Mouse (Mus musculus) left cerebral cortex, postnatal 10 days (tissue): ENCODE data around the gene Rhox8. TPM values are rescaled to one million over a fixed set of nuclear protein-coding genes. Genes with fewer than 3 reads are reported as not detected.
"Not testable (repeated sequence)": the region's sequence is repeated elsewhere in the genome, so short reads cannot be mapped to it uniquely, and the experiment has no call there.

Source experiments
- DNase-seq, 2 experiments: peaks; one replicate each; pipeline ENCODE4 v3.0.0; 2021 to 2022; ENCODE audit warnings: low spot score in 2 of 2, mixed read lengths in 1 of 2; ENCODE audit errors: extremely low spot score in 1 of 2
- intact Hi-C: fragments of 180-260 bp; cut with DNase I; formaldehyde crosslinking; loops from one replicate; pipeline ENCODE4 v1.15.1; 2025
- total RNA-seq, 2 experiments: library from RNA; stranded (reverse); gene quantifications; 2 replicates each; pipeline ENCODE4 v1.2.3; 2021

Rhox8 gene
- total RNA-seq: not detected

- intact Hi-C loops: no loop called here
- DNase-seq: no peak
Observed at GRCm38 (mm10) chrX:37878844-37879243, at the start of gene Rhox8. Gene Rhox8, minus strand, starts transcription at chrX:37878944.

GRCm38 (mm10) chrX:37916311-37916710 lies 37.6 kb upstream of the Rhox8 start:
- intact Hi-C loops: no loop called here
- DNase-seq: no peak

- intact Hi-C loops: no loop called here
- no peak for DNase-seq
Observed at GRCm38 (mm10) chrX:37908581-37908980, 29.8 kb upstream of the Rhox8 start.

GRCm38 (mm10) chrX:37903727-37904126 lies 25.0 kb upstream of the Rhox8 start:
- no peak for DNase-seq
- intact Hi-C loops: no loop called here

DNA sequence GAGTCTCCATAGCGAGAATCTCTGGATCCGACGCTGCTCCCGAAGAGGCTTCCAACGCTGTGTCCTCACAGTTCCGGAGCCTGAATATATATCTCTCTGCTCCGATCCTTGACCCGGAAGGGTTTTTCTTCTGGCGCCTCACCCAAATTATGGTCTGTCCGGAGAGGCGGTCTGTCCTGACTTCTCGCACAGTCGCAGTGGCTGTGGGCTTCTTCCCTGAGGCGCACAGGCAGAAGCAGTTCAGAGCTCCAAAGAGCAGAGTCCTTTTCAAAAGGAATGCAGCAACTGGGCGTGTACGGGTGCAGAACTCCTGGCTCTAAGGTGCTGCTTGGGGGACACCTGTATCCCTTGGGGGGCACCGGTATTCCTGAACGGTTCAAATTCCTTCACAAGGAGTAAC lies 22.9 kb upstream of the Rhox8 start, which contains the start of gene Rhox9:
Gene Rhox9 (minus strand): TSS at position 101 of the 400 bp plus-strand sequence.
- intact Hi-C loops, DNase-seq: not testable (repeated sequence)

GRCm38 (mm10) chrX:37897132-37897531 lies 18.4 kb upstream of the Rhox8 start, which contains the start of gene Rhox7b:
Gene Rhox7b, minus strand, starts transcription at chrX:37897232.
- intact Hi-C loops, DNase-seq: not testable (repeated sequence)

GRCm38 (mm10) chrX:37871641-37872040 lies 7.1 kb downstream of the Rhox8 start:
- intact Hi-C loops: no loop called here
- DNase-seq: no peak

DNA sequence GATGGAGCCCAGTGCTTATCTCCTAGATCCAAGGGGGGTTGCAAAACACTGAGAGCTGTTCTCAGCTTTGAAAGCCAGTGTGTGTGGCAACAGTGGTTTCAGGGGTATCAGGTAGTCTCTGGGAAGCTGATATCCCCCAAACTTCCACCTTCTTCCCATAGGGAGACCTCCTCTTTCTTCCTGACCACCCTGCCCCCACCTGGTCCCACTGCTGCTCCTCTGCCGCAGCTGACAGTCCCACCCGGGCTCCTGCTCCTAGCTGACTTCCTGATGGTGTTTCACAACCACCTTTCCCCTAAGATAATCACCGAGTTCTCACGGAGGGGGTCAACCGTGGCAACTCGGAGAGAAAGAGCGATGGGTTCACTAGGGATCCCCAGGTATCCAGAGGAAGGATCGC lies 47.4 kb downstream of the Rhox8 start, which contains the start of gene Rhox7a:
Gene Rhox7a (plus strand): TSS at position 301 of the 400 bp plus-strand sequence.
- DNase-seq, intact Hi-C loops: not testable (repeated sequence)

GRCm38 (mm10) chrX:37826610-37827009 lies 52.1 kb downstream of the Rhox8 start, which contains the start of gene Rhox6:
Gene Rhox6, plus strand, starts transcription at chrX:37826910.
- intact Hi-C loops: not testable (repeated sequence)

More at GRCm38 (mm10) chrX:37826610-37827009, 52.1 kb downstream of the Rhox8 start, which contains the start of gene Rhox6:
- DNase-seq: not testable (repeated sequence)

Other genes with a start within 250 kb of the Rhox8 start
- not detected for gene Rhox2g, start 235.5 kb downstream of the Rhox8 start, total RNA-seq
- not detected for gene Rhox4g, start 227.6 kb downstream of the Rhox8 start, total RNA-seq
- gene Rhox3h, start 210.2 kb downstream of the Rhox8 start, total RNA-seq: not detected
- not detected for gene Rhox2h, start 205.7 kb downstream of the Rhox8 start, total RNA-seq
- not detected for gene Rhox5, start 74.1 kb downstream of the Rhox8 start, total RNA-seq
- gene Rhox6, start 52.0 kb downstream of the Rhox8 start, total RNA-seq: not detected
- not detected for gene Rhox7a, start 47.3 kb downstream of the Rhox8 start, total RNA-seq
- gene Rhox7b, start 18.3 kb upstream of the Rhox8 start, total RNA-seq: not detected
- not detected for gene Rhox9, start 22.8 kb upstream of the Rhox8 start, total RNA-seq
- not detected for gene Btg1-ps1, start 139.9 kb upstream of the Rhox8 start, total RNA-seq
- gene Btg1-ps2, start 164.2 kb upstream of the Rhox8 start, total RNA-seq: not detected
- not detected for gene Rhox10, start 187.5 kb upstream of the Rhox8 start, total RNA-seq
- not detected for gene Rhox11, start 206.2 kb upstream of the Rhox8 start, total RNA-seq
- not detected for gene Rhox12, start 232.0 kb upstream of the Rhox8 start, total RNA-seq
- gene Rhox13, start 242.3 kb upstream of the Rhox8 start, total RNA-seq: not detected